Mouse (Mus musculus) spleen, adult 12 weeks (tissue): ENCODE measurements around the gene Pdzd2.
"Not testable (repeated sequence)": the region's sequence is repeated elsewhere in the genome, so short reads cannot be mapped to it uniquely, and the experiment has no call there.

Experiments
- DNase-seq: peaks from one replicate; pipeline ENCODE4 v3.0.0; 2022; ENCODE audit warnings: low spot score

Gene Pdzd2

GRCm38 (mm10) chr15:12374916-12375315, 364.8 kb downstream of the Pdzd2 start:
- DNase-seq = no peak

GRCm38 (mm10) chr15:12373918-12374317, 365.8 kb downstream of the Pdzd2 start:
- DNase-seq = no peak

GRCm38 (mm10) chr15:12373496-12373895, 366.2 kb downstream of the Pdzd2 start:
- DNase-seq = no peak

GRCm38 (mm10) chr15:12371183-12371582, 368.5 kb downstream of the Pdzd2 start:
- DNase-seq = no peak

GRCm38 (mm10) chr15:12370096-12370495, 369.6 kb downstream of the Pdzd2 start:
- DNase-seq = no peak

GRCm38 (mm10) chr15:12368850-12369249, 370.9 kb downstream of the Pdzd2 start:
- DNase-seq = no peak

GRCm38 (mm10) chr15:12368357-12368756, 371.4 kb downstream of the Pdzd2 start:
- DNase-seq = no peak

GRCm38 (mm10) chr15:12367306-12368080, 372.2 kb downstream of the Pdzd2 start:
- DNase-seq = no peak

GRCm38 (mm10) chr15:12366580-12367305, 373.0 kb downstream of the Pdzd2 start:
- not testable (repeated sequence) for DNase-seq

GRCm38 (mm10) chr15:12366072-12366469, 373.7 kb downstream of the Pdzd2 start:
- no peak for DNase-seq

GRCm38 (mm10) chr15:12365416-12366071, 374.2 kb downstream of the Pdzd2 start:
- DNase-seq = no peak

GRCm38 (mm10) chr15:12364096-12364495, 375.6 kb downstream of the Pdzd2 start:
- DNase-seq = no peak

- DNase-seq = no peak
Measured at GRCm38 (mm10) chr15:12362701-12363040, 377.1 kb downstream of the Pdzd2 start.

- DNase-seq = no peak
Measured at GRCm38 (mm10) chr15:12362001-12362700, 377.6 kb downstream of the Pdzd2 start.

GRCm38 (mm10) chr15:12360519-12361212, 379.1 kb downstream of the Pdzd2 start:
- no peak for DNase-seq

- DNase-seq = no peak
Measured at GRCm38 (mm10) chr15:12358384-12358783, 381.3 kb downstream of the Pdzd2 start.

GRCm38 (mm10) chr15:12357459-12357858, 382.3 kb downstream of the Pdzd2 start:
- DNase-seq = no peak

GRCm38 (mm10) chr15:12355907-12356306, 383.8 kb downstream of the Pdzd2 start:
- no peak for DNase-seq

- no peak for DNase-seq
Measured at GRCm38 (mm10) chr15:12355261-12355660, 384.5 kb downstream of the Pdzd2 start.

GRCm38 (mm10) chr15:12354281-12354810, 385.4 kb downstream of the Pdzd2 start:
- DNase-seq = no peak

GRCm38 (mm10) chr15:12351470-12351869, 388.3 kb downstream of the Pdzd2 start:
- no peak for DNase-seq
